Mouse (Mus musculus): ENCODE data around the gene Gm11937. TPM values are rescaled to one million over a fixed set of nuclear protein-coding genes. Genes with fewer than 3 reads are reported as not detected.

Gene Gm11937
- total RNA-seq, 2 experiments from 2014 or later, result not detected

GRCm38 (mm10) chr11:99562580-99562979, 47.4 kb downstream of the Gm11937 start:
- Histone ChIP-seq H3K27ac (no peak overlapping the region), H3K4me3 (no peak overlapping the region)
- no peak for TF ChIP-seq CTCF (conservative IDR thresholded peaks at IDR 0.05)
- no peak for DNase-seq (ENCODE audit: low spot score in 2 of 2)

Other genes with a start within 250 kb of the Gm11937 start
- under 1 TPM in 1 of 2 experiments, not detected in 1; 0.23 TPM for gene Krt28, start 235.3 kb downstream of the Gm11937 start, total RNA-seq (2021)
- 10 to 100 TPM; 14.8 to 16.4 TPM for gene Krt10, start 220.8 kb downstream of the Gm11937 start, total RNA-seq (2021)
- 1 to 10 TPM in 1 of 2 experiments, under 1 TPM in 1; 0.97 to 1.4 TPM for gene Krt12, start 187.9 kb downstream of the Gm11937 start, total RNA-seq (2021)
- not detected for gene Krt20, start 172.0 kb downstream of the Gm11937 start, total RNA-seq (2021)
- gene Krt23, start 117.1 kb downstream of the Gm11937 start, total RNA-seq (2021), result not detected
- gene Krt39, start 88.9 kb downstream of the Gm11937 start, total RNA-seq (2021), result not detected
- gene Krt40, start 67.0 kb downstream of the Gm11937 start, total RNA-seq (2021), result not detected
- gene Krtap3-3, start 59.3 kb downstream of the Gm11937 start, total RNA-seq (2021), result not detected
- not detected for gene Krtap3-2, start 53.3 kb downstream of the Gm11937 start, total RNA-seq (2021)
- gene Gm11939, start 50.7 kb downstream of the Gm11937 start, total RNA-seq (2021), result not detected
- gene Krtap3-1, start 43.6 kb downstream of the Gm11937 start, total RNA-seq (2021), result not detected
- not detected for gene Krtap1-5, start 29.2 kb downstream of the Gm11937 start, total RNA-seq (2021)
- gene Krtap1-4, start 26.5 kb downstream of the Gm11937 start, total RNA-seq (2021), result not detected
- not detected for gene Krtap1-3, start 18.9 kb downstream of the Gm11937 start, total RNA-seq (2021)
- not detected for gene Krtap9-3, start 12.1 kb downstream of the Gm11937 start, total RNA-seq (2021)
- gene Gm11938, start 6.9 kb downstream of the Gm11937 start, total RNA-seq (2021), result not detected
- not detected for gene Krtap2-4, start 4.7 kb upstream of the Gm11937 start, total RNA-seq (2021)
- not detected for gene Gm11562, start 10.2 kb upstream of the Gm11937 start, total RNA-seq (2021)
- not detected for gene Krtap4-1, start 18.0 kb upstream of the Gm11937 start, total RNA-seq (2021)
- not detected for gene Krtap4-2, start 24.9 kb upstream of the Gm11937 start, total RNA-seq (2021)
- not detected for gene Krtap4-7, start 33.9 kb upstream of the Gm11937 start, total RNA-seq (2021)
- gene Gm11555, start 40.0 kb upstream of the Gm11937 start, total RNA-seq (2021), result not detected
- gene Gm11563, start 48.8 kb upstream of the Gm11937 start, total RNA-seq (2021), result not detected
- not detected for gene Krtap4-6, start 55.8 kb upstream of the Gm11937 start, total RNA-seq (2021)
- gene Gm14190, start 80.6 kb upstream of the Gm11937 start, total RNA-seq (2021), result not detected
- gene Gm14180, start 124.1 kb upstream of the Gm11937 start, total RNA-seq (2021), result not detected
- not detected for gene Gm11595, start 162.7 kb upstream of the Gm11937 start, total RNA-seq (2021)
- not detected for gene Krtap4-8, start 170.5 kb upstream of the Gm11937 start, total RNA-seq (2021)
- gene Krtap4-9, start 175.0 kb upstream of the Gm11937 start, total RNA-seq (2021), result not detected
- gene Gm11596, start 183.3 kb upstream of the Gm11937 start, total RNA-seq (2021), result not detected
- gene Gm11569, start 188.7 kb upstream of the Gm11937 start, total RNA-seq (2021), result not detected
- not detected for gene Gm11554, start 194.3 kb upstream of the Gm11937 start, total RNA-seq (2021)
- gene Krtap4-13, start 199.7 kb upstream of the Gm11937 start, total RNA-seq (2021), result not detected
- gene Gm11564, start 205.5 kb upstream of the Gm11937 start, total RNA-seq (2021), result not detected
- gene 2300003K06Rik, start 227.9 kb upstream of the Gm11937 start, total RNA-seq (2021), result not detected
- not detected for gene Krtap4-16, start 241.4 kb upstream of the Gm11937 start, total RNA-seq (2021)
- not detected for gene Gm11568, start 247.7 kb upstream of the Gm11937 start, total RNA-seq (2021)